Mouse (Mus musculus) forebrain, embryonic 11.5 days (tissue): ENCODE measurements around the gene 2310022A10Rik. TPM values are rescaled to one million over a fixed set of nuclear protein-coding genes. Genes with fewer than 3 reads are reported as not detected.

ENCODE experiments used
- ATAC-seq: fragments of 200-750 bp; cut with Nextera tagmentation; replicated peaks from 2 replicates; pipeline ENCODE4 v1.8.0; 2017; ENCODE audit warnings: moderate TSS enrichment; ENCODE audit not compliant: low FRiP score
- DNase-seq: peaks from one replicate; pipeline ENCODE4 v3.0.0-alpha.2; 2017; ENCODE audit warnings: low spot score
- H3K27ac ChIP-seq: fragments of 300-500 bp; sonication (generic); 2 replicates; pipeline ENCODE4 v1.5.1; 2014; ENCODE audit warnings: low read depth, low read length
- H3K27me3 ChIP-seq: fragments of 300-500 bp; sonication (generic); 2 replicates; pipeline ENCODE4 v1.6.1; 2014; ENCODE audit warnings: mild to moderate bottlenecking, low read length, mixed read lengths; ENCODE audit not compliant: control insufficient read depth, insufficient read depth
- H3K36me3 ChIP-seq: fragments of 300-500 bp; sonication (generic); 2 replicates; pipeline ENCODE4 v1.6.1; 2014; ENCODE audit warnings: mild to moderate bottlenecking, low read length, moderate library complexity, mixed read lengths; ENCODE audit not compliant: control insufficient read depth, insufficient read depth
- H3K4me1 ChIP-seq: fragments of 300-500 bp; sonication (generic); replicated peaks from 2 replicates; pipeline ENCODE4 v1.6.1; 2014; ENCODE audit warnings: low read length, mixed read lengths; ENCODE audit not compliant: control insufficient read depth, insufficient read depth
- H3K4me2 ChIP-seq: fragments of 300-500 bp; sonication (generic); 2 replicates; pipeline ENCODE4 v1.6.1; 2014; ENCODE audit warnings: low read depth, mild to moderate bottlenecking, low read length, moderate library complexity, mixed read lengths; ENCODE audit not compliant: severe bottlenecking
- H3K4me3 ChIP-seq: fragments of 300-500 bp; sonication (generic); 2 replicates; pipeline ENCODE4 v1.5.1; 2014; ENCODE audit warnings: low read depth, low read length
- H3K9ac ChIP-seq: fragments of 300-500 bp; sonication (generic); 2 replicates; pipeline ENCODE4 v1.6.1; 2014; ENCODE audit warnings: low read length
- H3K9me3 ChIP-seq: fragments of 300-500 bp; sonication (generic); 2 replicates; pipeline ENCODE4 v1.6.1; 2016; ENCODE audit warnings: low read length, mixed read lengths; ENCODE audit not compliant: control insufficient read depth
- WGBS: fragments of 180-500 bp; shearing (Covaris S2); extraction: QIAGEN DNeasy Blood & Tissue Kit; methylation state at CpG from one replicate; pipeline ENCODE4 v1.1.7; 2014; 5-methylcytosine and 5-hydroxymethylcytosine counted together
- polyA plus RNA-seq: library from polyadenylated mRNA; unstranded; fragments of >200 nt; fragmentation: Nextera tagmentation; extraction: Ambion mirVana; gene quantifications from 2 replicates; pipeline ENCODE4 v1.2.1, GENCODE M21; 2014

2310022A10Rik gene
- polyA plus RNA-seq, 1 experiment from 2014 or later: 34.0 TPM

- DNase-seq (no peak), ATAC-seq (no peak)
- Histone ChIP-seq H3K36me3 (no peaks in the 10 kb centered on the region), H3K9ac (no peak overlapping the region), H3K4me2 (no peak overlapping the region), H3K9me3 (no peaks in the 10 kb centered on the region), H3K27me3 (no peaks in the 10 kb centered on the region), H3K4me3 (no peak overlapping the region), H3K27ac (no peak overlapping the region), H3K4me1 (peaks cover 8% of the 10 kb centered on the region; the same call in 1 of the 2 replicates)
- 92% methylated on average over 4 of the region's 4 CpGs for WGBS
Measured at GRCm38 (mm10) chr7:27590088-27590487, 37.1 kb downstream of the 2310022A10Rik start.

DNA sequence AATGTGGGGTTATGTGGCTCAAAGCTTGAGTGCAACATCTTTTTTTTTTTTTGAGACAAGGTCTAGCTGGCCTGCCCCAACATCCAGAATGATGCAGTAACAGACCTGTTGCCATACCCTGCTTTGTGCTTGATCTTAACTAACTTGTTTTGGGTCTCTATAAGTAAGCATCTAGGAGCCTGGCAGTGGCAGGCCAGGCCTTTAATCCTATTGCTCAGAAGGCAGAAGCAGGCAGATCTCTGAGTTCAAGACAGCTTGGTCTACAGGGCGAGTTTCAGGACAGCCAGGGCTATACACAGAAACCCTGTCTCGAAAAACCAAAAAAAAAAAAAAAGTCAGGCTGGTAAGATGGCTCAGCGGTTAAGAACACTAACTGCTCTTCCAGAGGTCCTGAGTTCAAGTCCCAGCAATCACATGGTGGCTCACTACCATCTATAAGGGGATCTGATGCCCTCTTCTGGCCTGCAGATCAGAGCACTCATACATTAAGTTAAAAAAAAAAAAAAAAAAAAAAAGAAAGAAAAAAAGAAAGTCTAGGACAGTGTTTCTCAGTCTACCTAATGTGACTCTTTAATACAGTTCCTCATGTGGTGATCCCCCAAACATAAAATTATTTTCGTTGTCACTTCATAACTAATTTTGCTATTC, 37.7 kb downstream of the 2310022A10Rik start:
- WGBS: 55% methylated on average over 4 of the region's 4 CpGs
- DNase-seq (no peak), ATAC-seq (no peak)
- peak overlapping the region; percentile 98 for H3K27ac ChIP-seq
- no peaks in the 10 kb centered on the region for H3K27me3 ChIP-seq
- H3K4me2 ChIP-seq: peak overlapping the region; percentile 46
- H3K4me1 ChIP-seq: peaks cover 8% of the 10 kb centered on the region; the same call in 1 of the 2 replicates
- H3K9me3 ChIP-seq: no peaks in the 10 kb centered on the region
- H3K36me3 ChIP-seq: no peaks in the 10 kb centered on the region
- peak overlapping the region; percentile 17; the same call in 1 of the 2 replicates for H3K9ac ChIP-seq
- peak overlapping the region; percentile 70 for H3K4me3 ChIP-seq

GRCm38 (mm10) chr7:27591266-27592216, 38.5 kb downstream of the 2310022A10Rik start, which contains the start of gene Akt2:
Gene Akt2, plus strand, starts transcription at chr7:27591552.
- DNase-seq: peak; percentile 99
- H3K27ac ChIP-seq: peak within 1 kb of the TSS; percentile 98

DNA sequence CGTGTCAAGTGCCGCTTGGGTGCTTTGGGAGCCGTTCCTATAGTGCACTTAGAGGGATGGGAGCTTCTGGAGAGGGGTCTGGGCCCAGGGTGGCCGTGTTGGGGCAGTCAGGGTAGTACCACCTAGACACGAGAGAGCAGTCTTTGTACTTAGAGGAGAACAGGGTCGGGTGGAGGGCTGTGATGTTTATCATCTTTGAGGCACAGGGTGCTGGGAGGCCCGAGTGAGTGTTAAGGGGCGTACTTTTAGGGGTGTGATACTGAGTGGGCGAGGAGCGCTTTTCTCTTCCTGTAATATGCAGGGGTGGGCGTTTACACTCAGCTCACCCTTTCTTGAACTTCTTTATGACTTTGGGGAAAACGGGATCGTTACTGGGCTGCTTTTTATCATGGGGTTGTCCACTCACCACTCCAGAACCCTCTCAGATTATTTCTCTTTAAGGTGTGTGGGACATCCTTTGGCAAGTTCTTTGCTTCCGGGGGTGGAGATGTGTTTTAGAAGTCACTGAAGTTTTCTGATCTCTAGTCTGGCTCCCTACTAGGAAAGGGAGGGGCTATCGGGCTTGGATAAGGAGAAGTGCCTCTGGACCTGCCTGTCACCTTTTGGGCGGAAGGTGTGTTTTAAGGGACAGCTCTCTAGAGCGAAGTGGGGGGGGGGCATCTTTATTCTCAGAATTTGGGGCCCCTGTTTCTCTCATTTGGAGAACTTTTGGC, 39.3 kb downstream of the 2310022A10Rik start:
- 3% methylated on average over 17 of the region's 17 CpGs for WGBS
- peak overlapping the region; percentile 70 for H3K4me3 ChIP-seq
- H3K9ac ChIP-seq: peak overlapping the region; percentile 85
- H3K4me2 ChIP-seq: peak overlapping the region; percentile 59
- DNase-seq (no peak), ATAC-seq (peak; percentile 78)
- peaks cover 8% of the 10 kb centered on the region; the same call in 1 of the 2 replicates for H3K4me1 ChIP-seq
- no peaks in the 10 kb centered on the region for H3K27me3 ChIP-seq
- H3K27ac ChIP-seq: peak overlapping the region; percentile 98
- H3K9me3 ChIP-seq: no peaks in the 10 kb centered on the region
- H3K36me3 ChIP-seq: no peaks in the 10 kb centered on the region; the same call in 1 of the 2 replicates

More at GRCm38 (mm10) chr7:27591266-27592216, 38.5 kb downstream of the 2310022A10Rik start, which contains the start of gene Akt2:
- Histone ChIP-seq H3K4me1 (peaks cover 8% of the 10 kb centered on the region; the same call in 1 of the 2 replicates), H3K27me3 (no peaks in the 10 kb centered on the region), H3K4me2 (peak within 1 kb of the TSS; percentile 59), H3K9me3 (no peaks in the 10 kb centered on the region), H3K36me3 (no peaks in the 10 kb centered on the region; the same call in 1 of the 2 replicates), H3K4me3 (peak within 1 kb of the TSS; percentile 70), H3K9ac (peak within 1 kb of the TSS; percentile 85)
- ATAC-seq: peak; percentile 93
- 0% methylated on average over 44 of the region's 71 CpGs for WGBS

- ATAC-seq: no peak
- Histone ChIP-seq H3K9me3 (no peaks in the 10 kb centered on the region), H3K4me3 (peak overlapping the region; percentile 70), H3K4me1 (peaks cover 8% of the 10 kb centered on the region; the same call in 1 of the 2 replicates), H3K27ac (no peak overlapping the region), H3K27me3 (no peaks in the 10 kb centered on the region), H3K36me3 (no peaks in the 10 kb centered on the region; the same call in 1 of the 2 replicates), H3K4me2 (peak overlapping the region; percentile 59), H3K9ac (peak overlapping the region; percentile 85)
- no peak for DNase-seq
- whole genome bisulfite sequencing: 79% methylated on average over 12 of the region's 12 CpGs
Measured at GRCm38 (mm10) chr7:27592934-27593645, 40.1 kb downstream of the 2310022A10Rik start.

DNA sequence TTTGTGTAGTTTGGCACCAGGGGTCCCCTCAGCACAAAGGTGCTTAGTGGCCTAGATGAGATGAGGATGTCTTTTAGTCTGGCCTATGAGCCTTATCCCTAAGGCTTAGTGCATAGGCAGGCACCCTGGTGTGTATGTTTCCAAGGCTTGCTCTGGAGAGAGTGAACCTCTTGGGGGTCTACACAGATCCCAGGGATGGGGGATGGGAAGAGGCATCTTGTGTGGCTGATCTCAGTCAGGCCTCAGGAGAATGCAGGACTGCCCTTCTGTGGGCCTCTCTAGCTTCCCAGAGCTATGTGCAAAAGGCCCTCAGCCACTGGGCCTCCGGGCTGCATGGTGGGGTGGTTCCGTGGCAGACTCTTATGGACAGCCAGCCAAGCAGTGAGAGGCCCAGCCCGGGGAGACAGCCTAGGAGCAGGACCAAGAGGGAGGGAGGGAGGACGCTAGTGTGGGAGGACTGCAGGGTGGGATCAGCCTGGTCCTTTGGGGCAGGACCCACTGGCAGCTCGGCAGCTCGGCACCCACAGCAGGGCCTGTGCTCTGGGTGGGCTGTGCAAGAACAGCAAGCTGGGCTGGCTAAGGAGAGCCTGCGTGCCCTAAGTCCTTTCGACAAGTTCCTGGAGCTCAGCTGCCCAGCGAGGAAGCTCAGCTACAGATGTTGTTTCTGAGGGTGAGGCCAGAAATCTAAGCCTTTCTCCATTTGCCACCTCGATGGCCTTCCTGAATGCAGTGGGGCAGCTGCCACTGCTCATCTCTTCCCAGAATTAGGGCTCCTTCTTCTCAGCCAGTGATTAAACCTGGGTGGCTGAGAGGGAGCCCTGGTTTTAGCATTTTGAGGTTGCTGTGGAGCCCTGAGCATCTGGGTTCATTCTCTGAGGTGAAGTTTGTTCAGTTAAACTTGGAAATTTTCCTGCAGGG, 43.8 kb downstream of the 2310022A10Rik start:
- Histone ChIP-seq H3K27me3 (no peaks in the 10 kb centered on the region), H3K4me3 (no peak overlapping the region), H3K27ac (no peak overlapping the region), H3K9ac (no peak overlapping the region), H3K9me3 (no peaks in the 10 kb centered on the region), H3K36me3 (no peaks in the 10 kb centered on the region; the same call in 1 of the 2 replicates), H3K4me2 (no peak overlapping the region), H3K4me1 (peaks cover 8% of the 10 kb centered on the region; the same call in 1 of the 2 replicates)
- ATAC-seq: no peak
- WGBS: 63% methylated on average over 10 of the region's 10 CpGs
- DNase-seq: no peak

DNA sequence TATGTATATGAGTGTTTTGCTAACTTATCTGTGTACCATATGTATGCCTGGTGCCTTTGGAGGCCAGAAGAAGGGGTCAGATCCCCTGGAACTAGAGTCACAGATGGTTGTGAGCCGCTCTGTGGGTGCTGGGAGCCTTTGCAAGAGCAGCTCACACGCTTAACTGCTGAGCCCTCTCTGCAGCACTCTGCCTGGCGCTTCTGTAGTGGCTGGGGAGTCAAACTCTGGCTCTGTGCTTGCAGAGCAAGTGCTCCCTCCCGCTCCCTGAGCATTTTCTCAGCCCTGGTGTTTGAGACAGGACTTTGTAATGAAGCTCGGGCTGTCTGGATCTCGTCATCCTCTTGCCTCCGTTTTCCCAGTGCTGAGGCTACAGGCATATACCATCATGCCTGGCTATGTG, 45.0 kb downstream of the 2310022A10Rik start:
- no peak for DNase-seq
- no peak overlapping the region for H3K4me2 ChIP-seq
- WGBS: 74% methylated on average over 7 of the region's 7 CpGs
- H3K36me3 ChIP-seq: no peaks in the 10 kb centered on the region; the same call in 1 of the 2 replicates
- H3K27me3 ChIP-seq: no peaks in the 10 kb centered on the region
- no peaks in the 10 kb centered on the region for H3K9me3 ChIP-seq
- no peak for ATAC-seq
- peaks cover 4% of the 10 kb centered on the region; the same call in 1 of the 2 replicates for H3K4me1 ChIP-seq
- H3K9ac ChIP-seq: no peak overlapping the region
- H3K27ac ChIP-seq: no peak overlapping the region
- H3K4me3 ChIP-seq: no peak overlapping the region
